Mouse (Mus musculus): ENCODE data around the gene Pigw.

The Pigw gene

GRCm38 (mm10) chr11:84879772-84880464, at the start of gene Pigw, which contains the start of gene Myo19:
Pigw (minus strand) TSS chr11:84880285.
Myo19 (plus strand) TSS chr11:84880148.
- DNase-seq, result peak; percentile 85

GRCm38 (mm10) chr11:84920981-84921380, 40.9 kb upstream of the Pigw start:
- no peak for DNase-seq

- DNase-seq, result no peak
Measured at GRCm38 (mm10) chr11:84919951-84920350, 39.9 kb upstream of the Pigw start.

- DNase-seq, result no peak
Measured at GRCm38 (mm10) chr11:84919276-84919675, 39.2 kb upstream of the Pigw start.

GRCm38 (mm10) chr11:84918425-84918824, 38.3 kb upstream of the Pigw start:
- peak; percentile 80 for DNase-seq

- DNase-seq, result no peak
Measured at GRCm38 (mm10) chr11:84916703-84917300, 36.7 kb upstream of the Pigw start.

- peak; percentile 80 for DNase-seq
Measured at GRCm38 (mm10) chr11:84916053-84916702, 36.1 kb upstream of the Pigw start, which contains the start of gene Znhit3. Znhit3 (minus strand) TSS chr11:84916366.

- no peak for DNase-seq
Measured at GRCm38 (mm10) chr11:84914673-84915072, 34.6 kb upstream of the Pigw start.

- DNase-seq, result no peak
Measured at GRCm38 (mm10) chr11:84910411-84910810, 30.3 kb upstream of the Pigw start.

- no peak for DNase-seq
Measured at GRCm38 (mm10) chr11:84908480-84908879, 28.4 kb upstream of the Pigw start.

GRCm38 (mm10) chr11:84907081-84907480, 27.0 kb upstream of the Pigw start:
- DNase-seq, result no peak

- DNase-seq, result no peak
Measured at GRCm38 (mm10) chr11:84904597-84905144, 24.6 kb upstream of the Pigw start.

- DNase-seq, result no peak
Measured at GRCm38 (mm10) chr11:84893113-84893512, 13.0 kb upstream of the Pigw start.

GRCm38 (mm10) chr11:84891705-84892104, 11.6 kb upstream of the Pigw start:
- DNase-seq, result no peak

- no peak for DNase-seq
Measured at GRCm38 (mm10) chr11:84889492-84889891, 9.4 kb upstream of the Pigw start.

- no peak for DNase-seq
Measured at GRCm38 (mm10) chr11:84888025-84888424, 7.9 kb upstream of the Pigw start.

- no peak for DNase-seq
Measured at GRCm38 (mm10) chr11:84886767-84887511, 6.9 kb upstream of the Pigw start.

GRCm38 (mm10) chr11:84886236-84886635, 6.2 kb upstream of the Pigw start:
- no peak for DNase-seq

GRCm38 (mm10) chr11:84885238-84885637, 5.2 kb upstream of the Pigw start:
- no peak for DNase-seq

GRCm38 (mm10) chr11:84882346-84882745, 2.3 kb upstream of the Pigw start:
- no peak for DNase-seq

- DNase-seq, result no peak
Measured at GRCm38 (mm10) chr11:84880971-84881370, 886 bp upstream of the Pigw start.

- DNase-seq, result no peak
Measured at GRCm38 (mm10) chr11:84880465-84880961, 428 bp upstream of the Pigw start.
